Mouse (Mus musculus) kidney, embryonic 14.5 days (tissue): ENCODE measurements around the gene Utf1. TPM values are rescaled to one million over a fixed set of nuclear protein-coding genes. Genes with fewer than 3 reads are reported as not detected.

Experiments used
- ATAC-seq: fragments of 200-750 bp; cut with Nextera tagmentation; 2 replicates; pipeline ENCODE4 v1.8.0; 2017; ENCODE audit warnings: moderate number of reproducible peaks, mild to moderate bottlenecking, moderate TSS enrichment, moderate library complexity; ENCODE audit not compliant: low FRiP score, low TSS enrichment
- H3K27ac ChIP-seq: fragments of 300-500 bp; sonication (generic); 2 replicates; pipeline ENCODE4 v1.5.1; 2014; ENCODE audit warnings: low read depth, mild to moderate bottlenecking, low read length, moderate library complexity, mixed read lengths
- H3K27me3 ChIP-seq: fragments of 300-500 bp; sonication (generic); 2 replicates; pipeline ENCODE4 v1.6.1; 2014; ENCODE audit warnings: mild to moderate bottlenecking, low read length; ENCODE audit not compliant: control insufficient read depth, insufficient read depth
- H3K36me3 ChIP-seq: fragments of 300-500 bp; sonication (generic); 2 replicates; pipeline ENCODE4 v1.6.1; 2014; ENCODE audit warnings: low read length, mixed read lengths; ENCODE audit not compliant: control insufficient read depth, insufficient read depth
- H3K4me1 ChIP-seq: fragments of 300-500 bp; sonication (generic); 2 replicates; pipeline ENCODE4 v1.6.1; 2014; ENCODE audit warnings: low read length, mixed read lengths; ENCODE audit not compliant: control insufficient read depth, insufficient read depth
- H3K4me2 ChIP-seq: fragments of 300-500 bp; sonication (generic); replicated peaks from 2 replicates; pipeline ENCODE4 v1.6.1; 2014; ENCODE audit warnings: low read depth, mild to moderate bottlenecking, low read length
- H3K4me3 ChIP-seq: fragments of 300-500 bp; sonication (generic); 2 replicates; pipeline ENCODE4 v1.5.1; 2014; ENCODE audit warnings: mild to moderate bottlenecking, low read length
- H3K9ac ChIP-seq: fragments of 300-500 bp; sonication (generic); 2 replicates; pipeline ENCODE4 v1.6.1; 2014; ENCODE audit warnings: low read depth, mild to moderate bottlenecking, low read length, moderate library complexity
- H3K9me3 ChIP-seq: fragments of 300-500 bp; sonication (generic); 2 replicates; pipeline ENCODE4 v1.6.1; 2016; ENCODE audit warnings: low read length; ENCODE audit not compliant: control insufficient read depth
- WGBS: fragments of 180-500 bp; shearing (Covaris S2); extraction: QIAGEN DNeasy Blood & Tissue Kit; methylation state at CpG from one replicate; pipeline ENCODE4 v1.1.7; 2014; 5-methylcytosine and 5-hydroxymethylcytosine counted together
- polyA plus RNA-seq: library from polyadenylated mRNA; unstranded; fragments of >200 nt; fragmentation: Nextera tagmentation; extraction: Ambion mirVana; gene quantifications from 2 replicates; pipeline ENCODE4 v1.2.1, GENCODE M21; 2014

Utf1 gene
- 0.23 TPM in 1 of 2 replicates, not detected in the other for polyA plus RNA-seq

GRCm38 (mm10) chr7:139943674-139944281 is at the start of gene Utf1:
Utf1 (plus strand) TSS chr7:139943789.
- ATAC-seq = peak; percentile 76; the same call in 1 of the 2 replicates
- Histone ChIP-seq H3K4me3 (peak within 1 kb of the TSS; percentile 27), H3K36me3 (no peaks in the 10 kb centered on the region), H3K9ac (peak within 1 kb of the TSS; percentile 13; the same call in 1 of the 2 replicates), H3K27ac (no peak within 1 kb of the TSS), H3K4me2 (peak within 1 kb of the TSS; percentile 42), H3K27me3 (peaks cover 48% of the 10 kb centered on the region), H3K9me3 (no peaks in the 10 kb centered on the region), H3K4me1 (0 out of 2 replicates have a peak, but pooled peaks cover 2% of the 10 kb centered on the region)
- WGBS = under 1% methylated on average over 56 of the region's 59 CpGs

GRCm38 (mm10) chr7:139894655-139895557 is 48.7 kb upstream of the Utf1 start, which contains the start of gene Kndc1:
Kndc1 (plus strand) TSS chr7:139894696.
- H3K27me3 ChIP-seq = peaks cover 45% of the 10 kb centered on the region

GRCm38 (mm10) chr7:139896271-139896670 is 47.3 kb upstream of the Utf1 start:
- Histone ChIP-seq H3K36me3 (no peaks in the 10 kb centered on the region), H3K27me3 (peaks cover 45% of the 10 kb centered on the region), H3K9ac (no peak overlapping the region), H3K9me3 (no peaks in the 10 kb centered on the region), H3K4me2 (no peak overlapping the region), H3K4me3 (no peak overlapping the region), H3K4me1 (no peaks in the 10 kb centered on the region), H3K27ac (no peak overlapping the region)
- 87% methylated on average over 7 of the region's 7 CpGs for WGBS
- ATAC-seq = no peak

More at GRCm38 (mm10) chr7:139894655-139895557, 48.7 kb upstream of the Utf1 start, which contains the start of gene Kndc1:
- peak within 1 kb of the TSS; percentile 31; the same call in 1 of the 2 replicates for H3K9ac ChIP-seq
- H3K9me3 ChIP-seq = no peaks in the 10 kb centered on the region
- no peaks in the 10 kb centered on the region for H3K4me1 ChIP-seq
- no peaks in the 10 kb centered on the region for H3K36me3 ChIP-seq
- H3K4me3 ChIP-seq = peak within 1 kb of the TSS; percentile 39
- WGBS = 1% methylated on average over 50 of the region's 50 CpGs
- H3K27ac ChIP-seq = no peak within 1 kb of the TSS
- peak within 1 kb of the TSS; percentile 75 for H3K4me2 ChIP-seq
- ATAC-seq = peak; percentile 74

- Histone ChIP-seq H3K36me3 (no peaks in the 10 kb centered on the region), H3K27ac (no peak overlapping the region), H3K27me3 (peaks cover 45% of the 10 kb centered on the region), H3K4me3 (no peak overlapping the region), H3K4me2 (no peak overlapping the region), H3K9me3 (no peaks in the 10 kb centered on the region), H3K9ac (no peak overlapping the region), H3K4me1 (no peaks in the 10 kb centered on the region)
- ATAC-seq = no peak
- 85% methylated on average over 7 of the region's 7 CpGs for WGBS
Measured at GRCm38 (mm10) chr7:139896796-139897195, 46.8 kb upstream of the Utf1 start.

- Histone ChIP-seq H3K4me2 (no peak overlapping the region), H3K9ac (no peak overlapping the region), H3K4me3 (no peak overlapping the region), H3K27ac (no peak overlapping the region), H3K9me3 (no peaks in the 10 kb centered on the region), H3K27me3 (peaks cover 33% of the 10 kb centered on the region), H3K36me3 (no peaks in the 10 kb centered on the region), H3K4me1 (no peaks in the 10 kb centered on the region)
- 88% methylated on average over 2 of the region's 2 CpGs for WGBS
- no peak for ATAC-seq
Measured at GRCm38 (mm10) chr7:139898606-139899005, 45.0 kb upstream of the Utf1 start.

GRCm38 (mm10) chr7:139899505-139899904 is 44.1 kb upstream of the Utf1 start:
- Histone ChIP-seq H3K4me3 (no peak overlapping the region), H3K27ac (no peak overlapping the region), H3K4me2 (no peak overlapping the region), H3K9ac (no peak overlapping the region), H3K27me3 (peaks cover 24% of the 10 kb centered on the region), H3K9me3 (no peaks in the 10 kb centered on the region), H3K4me1 (no peaks in the 10 kb centered on the region), H3K36me3 (no peaks in the 10 kb centered on the region)
- 84% methylated on average over 7 of the region's 7 CpGs for WGBS
- ATAC-seq = no peak

- ATAC-seq = no peak
- peaks cover 19% of the 10 kb centered on the region for H3K27me3 ChIP-seq
- no peak overlapping the region for H3K27ac ChIP-seq
- WGBS = 92% methylated on average over 7 of the region's 7 CpGs
- H3K4me2 ChIP-seq = no peak overlapping the region
- H3K4me1 ChIP-seq = no peaks in the 10 kb centered on the region
- H3K4me3 ChIP-seq = no peak overlapping the region
- no peaks in the 10 kb centered on the region for H3K36me3 ChIP-seq
- H3K9ac ChIP-seq = no peak overlapping the region
- H3K9me3 ChIP-seq = no peaks in the 10 kb centered on the region
Measured at GRCm38 (mm10) chr7:139900456-139900855, 43.1 kb upstream of the Utf1 start.

- WGBS = 87% methylated on average over 6 of the region's 6 CpGs
- Histone ChIP-seq H3K4me2 (no peak overlapping the region), H3K27ac (no peak overlapping the region), H3K4me3 (no peak overlapping the region), H3K4me1 (no peaks in the 10 kb centered on the region), H3K27me3 (peaks cover 14% of the 10 kb centered on the region), H3K36me3 (no peaks in the 10 kb centered on the region), H3K9me3 (no peaks in the 10 kb centered on the region), H3K9ac (no peak overlapping the region)
- ATAC-seq = no peak
Measured at GRCm38 (mm10) chr7:139900896-139901295, 42.7 kb upstream of the Utf1 start.

GRCm38 (mm10) chr7:139901981-139902380 is 41.6 kb upstream of the Utf1 start:
- no peak overlapping the region for H3K4me2 ChIP-seq
- H3K4me3 ChIP-seq = no peak overlapping the region
- H3K4me1 ChIP-seq = no peaks in the 10 kb centered on the region

More at GRCm38 (mm10) chr7:139901981-139902380, 41.6 kb upstream of the Utf1 start:
- H3K9me3 ChIP-seq = no peaks in the 10 kb centered on the region
- H3K27ac ChIP-seq = no peak overlapping the region
- no peaks in the 10 kb centered on the region for H3K36me3 ChIP-seq
- H3K9ac ChIP-seq = no peak overlapping the region
- 24% methylated on average over 1 of the region's 1 CpGs for WGBS
- H3K27me3 ChIP-seq = peaks cover 5% of the 10 kb centered on the region; the same call in 1 of the 2 replicates
- ATAC-seq = no peak
